Mouse (Mus musculus): ENCODE results near the gene Cnot10.

The Cnot10 gene

DNA sequence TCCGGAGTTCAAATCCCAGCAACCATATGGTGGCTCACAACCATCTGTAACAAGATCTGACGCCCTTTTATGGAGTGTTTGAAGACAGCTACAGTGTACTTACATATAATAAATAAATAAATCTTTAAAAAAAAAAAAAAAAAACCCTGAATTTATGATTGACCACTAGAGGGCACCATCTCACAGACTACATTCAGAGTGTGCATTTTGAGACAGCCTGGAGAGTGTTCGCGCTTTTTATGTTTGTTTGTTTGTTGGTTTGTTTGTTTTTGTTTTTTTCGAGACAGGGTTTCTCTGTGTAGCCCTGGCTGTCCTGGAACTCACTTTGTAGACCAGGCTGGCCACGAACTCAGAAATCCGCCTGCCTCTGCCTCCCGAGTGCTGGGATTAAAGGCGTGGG lies 8.5 kb upstream of the Cnot10 start:
- DNase-seq, result peak; percentile 31 to 35

DNA sequence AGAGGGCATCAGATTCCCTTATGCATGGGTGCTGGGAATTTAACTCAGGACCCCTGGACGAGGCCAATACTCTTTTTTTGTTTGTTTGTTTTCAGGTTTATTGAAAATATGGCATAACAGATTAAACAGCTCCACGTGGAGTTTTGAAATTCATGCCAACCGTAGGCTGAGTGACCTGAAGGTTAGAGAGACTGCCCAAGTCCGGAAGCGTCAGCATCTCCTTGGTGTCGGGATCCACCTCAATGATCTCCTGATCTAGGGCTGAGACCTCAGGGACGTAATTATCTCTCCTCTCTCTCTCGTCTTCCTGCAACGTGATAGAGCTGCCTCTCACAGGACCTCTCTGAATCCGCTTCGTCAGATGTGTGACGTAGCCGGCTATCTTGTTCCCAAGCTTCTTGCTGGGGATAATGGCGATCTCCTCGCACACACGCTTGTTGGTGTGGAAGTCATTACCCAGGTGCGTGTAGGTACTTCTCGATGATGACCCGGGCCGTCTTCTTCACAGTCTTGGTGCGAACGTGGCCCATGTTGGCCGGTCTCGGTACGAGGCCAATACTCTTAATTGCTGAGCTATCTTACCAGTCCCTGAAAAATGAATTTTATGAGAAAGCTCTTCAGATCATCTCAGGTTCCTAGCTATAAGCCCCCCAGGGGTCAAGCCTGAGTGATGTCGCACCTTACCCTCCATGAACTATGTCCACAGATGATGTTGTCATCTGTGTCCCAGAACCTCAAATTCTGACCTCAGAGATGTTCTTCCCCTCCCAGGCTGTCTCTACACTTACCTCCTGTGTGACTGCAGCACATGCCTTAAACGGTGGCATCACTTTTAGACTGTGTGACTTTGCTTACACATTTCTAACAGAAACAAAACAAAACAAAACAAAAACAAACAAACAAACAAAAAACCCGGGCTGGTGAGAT lies 7.8 kb upstream of the Cnot10 start:
- DNase-seq, result no peak

DNA sequence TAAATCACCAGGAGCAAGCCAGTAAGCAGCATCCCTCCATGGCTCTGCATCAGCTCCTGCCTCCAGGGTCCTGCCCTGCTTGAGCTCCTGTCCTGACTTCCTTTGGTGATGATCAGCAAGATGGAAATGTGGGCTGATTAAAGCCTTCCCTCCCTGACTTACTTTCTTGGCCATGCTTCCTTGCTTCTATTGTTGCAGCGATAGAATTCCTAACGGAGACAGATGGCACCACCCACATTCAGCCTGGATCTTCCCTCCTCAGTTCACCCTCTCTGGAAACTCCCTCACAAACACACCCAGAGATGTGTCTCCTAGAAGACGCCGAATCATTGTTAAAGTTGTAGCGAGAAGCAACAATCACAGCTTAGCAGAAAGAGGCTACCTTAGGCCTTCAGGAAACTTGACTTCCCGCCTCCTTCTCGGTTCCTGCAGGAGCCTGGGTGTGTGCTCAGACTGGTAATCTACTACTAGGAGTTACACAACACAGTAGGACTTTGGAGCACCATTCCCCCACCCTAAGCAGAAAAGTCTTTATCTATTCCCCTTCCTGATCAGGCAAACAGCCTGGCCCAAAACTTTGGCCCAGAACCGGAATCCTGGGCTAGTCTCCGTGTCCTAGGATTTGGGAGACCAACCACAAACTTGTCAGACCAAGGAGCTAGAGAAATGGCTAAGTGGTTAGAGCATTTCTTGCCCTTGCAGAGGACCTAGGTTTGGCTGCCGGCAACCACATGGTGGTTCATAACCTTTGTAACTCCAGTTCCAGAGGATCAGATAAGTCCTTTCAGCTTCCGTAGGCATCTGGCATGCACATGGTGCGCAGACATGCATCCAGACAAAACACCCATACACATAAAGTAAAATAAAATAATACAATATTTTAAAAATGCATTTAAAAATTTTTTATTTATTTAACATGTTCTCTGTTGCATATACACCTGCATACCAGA lies 6.8 kb upstream of the Cnot10 start:
- DNase-seq, result no peak

DNA sequence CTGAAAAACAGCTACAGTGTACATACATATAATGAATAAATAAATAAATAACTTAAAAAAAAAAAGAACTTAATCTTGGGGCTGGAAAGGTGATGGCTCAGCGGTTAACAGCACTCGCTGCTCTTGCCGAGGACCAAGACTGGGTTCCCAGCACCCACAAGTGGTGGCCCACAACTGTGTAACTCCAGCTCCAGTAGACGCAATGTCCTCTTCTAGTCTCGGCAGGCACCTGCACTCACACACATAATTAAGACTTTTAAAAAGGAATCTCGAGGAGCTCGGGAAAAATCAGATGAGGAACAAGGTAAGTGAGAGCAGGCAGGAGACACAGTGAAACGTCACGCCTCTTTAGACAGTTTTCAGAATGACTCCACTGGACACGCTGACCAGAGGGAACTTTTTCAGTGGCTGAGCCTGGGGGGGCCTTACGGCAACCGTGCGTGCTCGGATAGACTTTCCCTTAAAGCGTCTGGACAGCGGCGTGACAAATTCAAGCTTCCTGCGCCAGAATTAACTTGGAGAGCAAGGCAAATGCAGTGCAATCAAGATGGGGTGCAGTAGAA lies 717 bp downstream of the Cnot10 start:
- peak in 1 of 2 experiments; percentile 19 for DNase-seq

DNA sequence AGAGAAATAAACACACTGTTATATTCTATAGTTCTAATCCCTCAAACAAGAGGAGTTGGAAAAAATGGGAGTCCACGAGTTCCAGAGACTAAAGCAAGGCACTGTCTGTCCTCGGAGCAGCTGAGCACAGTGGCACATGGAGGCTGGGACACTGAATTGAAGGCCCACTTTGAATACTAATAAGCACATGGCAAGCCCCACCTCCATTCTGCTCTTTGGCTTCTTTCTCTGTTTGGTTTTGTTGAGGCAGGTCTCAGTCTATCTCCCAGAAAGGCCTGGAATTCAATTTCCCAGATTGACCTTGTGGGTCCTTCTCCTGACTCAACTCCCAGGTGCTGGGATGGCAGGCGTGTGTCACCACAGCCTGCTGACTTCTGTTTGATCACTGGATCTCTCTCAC lies 3.2 kb downstream of the Cnot10 start:
- no peak for DNase-seq

DNA sequence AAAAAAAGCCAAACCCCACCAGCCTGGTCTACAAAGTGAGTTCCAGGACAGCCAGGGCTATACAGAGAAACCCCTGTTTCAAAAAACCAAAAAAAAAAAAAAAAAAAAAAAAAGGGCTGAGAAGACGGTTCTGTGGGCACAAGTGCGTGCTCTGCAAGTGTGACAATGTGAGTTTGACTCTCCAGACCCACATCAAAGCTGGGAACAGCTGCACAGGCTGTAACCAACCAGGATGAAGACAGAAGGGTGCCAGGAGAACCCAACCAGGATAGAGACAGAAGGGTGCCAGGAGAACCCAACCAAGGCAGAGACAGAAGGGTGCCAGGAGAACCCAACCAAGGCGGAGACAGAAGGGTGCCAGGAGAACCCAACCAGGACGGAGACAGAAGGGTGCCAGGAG lies 3.8 kb downstream of the Cnot10 start:
- no peak for DNase-seq

DNA sequence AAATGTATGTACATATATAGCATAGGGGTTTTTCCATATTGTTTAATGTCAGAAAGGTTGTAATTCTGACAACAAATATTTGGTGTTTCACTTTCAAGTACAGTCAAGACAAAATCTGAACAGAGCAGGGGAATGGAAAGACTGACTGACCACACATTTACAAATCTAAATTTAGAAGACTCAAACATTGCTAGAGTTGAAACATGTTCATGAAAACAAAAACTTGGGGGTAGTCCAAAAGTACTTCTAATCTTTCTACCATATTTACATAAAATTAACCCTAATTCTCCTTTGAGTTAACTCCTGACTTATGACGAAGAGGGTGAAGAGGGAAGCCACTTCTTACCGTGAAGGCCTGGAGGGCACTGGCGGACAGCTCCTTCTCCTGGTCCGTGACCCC lies 7.7 kb downstream of the Cnot10 start:
- DNase-seq, result no peak

DNA sequence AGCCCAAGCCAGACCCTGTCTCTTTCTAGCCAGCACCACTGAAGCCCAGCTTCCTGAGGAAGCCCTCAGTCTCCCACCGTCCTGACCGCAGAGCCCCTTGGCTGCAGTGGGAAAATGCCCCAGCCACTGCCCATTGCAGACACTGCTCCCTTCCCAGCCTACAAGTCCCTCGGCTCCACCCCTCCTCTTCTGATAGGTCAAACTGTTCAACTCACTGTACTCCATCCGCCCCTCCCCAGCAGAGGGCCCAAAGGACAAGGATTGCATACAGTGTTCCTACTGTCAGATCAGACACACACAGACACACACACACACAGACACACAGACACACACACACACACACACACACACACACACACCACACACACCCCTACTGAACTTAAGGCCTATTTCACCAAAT lies 13.3 kb downstream of the Cnot10 start:
- no peak for DNase-seq

DNA sequence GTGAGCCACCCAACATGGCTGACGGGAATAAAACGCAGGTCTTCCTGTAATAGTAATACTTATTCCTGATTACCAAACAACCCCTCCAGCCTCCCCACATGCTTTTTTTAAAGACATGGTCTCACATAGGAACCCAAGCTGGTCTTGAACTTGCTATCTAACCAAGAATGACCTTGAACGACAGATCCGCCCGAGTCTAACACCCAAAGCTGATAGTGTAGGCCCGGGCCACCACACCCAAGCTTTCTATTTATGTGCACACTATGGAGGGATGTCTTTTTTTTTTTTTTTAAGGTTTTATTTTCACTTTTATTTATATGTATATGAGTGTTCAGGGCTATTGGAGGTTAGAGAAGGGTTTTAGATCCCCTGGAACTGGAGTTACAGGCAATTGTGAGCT lies 15.8 kb downstream of the Cnot10 start:
- DNase-seq, result no peak

DNA sequence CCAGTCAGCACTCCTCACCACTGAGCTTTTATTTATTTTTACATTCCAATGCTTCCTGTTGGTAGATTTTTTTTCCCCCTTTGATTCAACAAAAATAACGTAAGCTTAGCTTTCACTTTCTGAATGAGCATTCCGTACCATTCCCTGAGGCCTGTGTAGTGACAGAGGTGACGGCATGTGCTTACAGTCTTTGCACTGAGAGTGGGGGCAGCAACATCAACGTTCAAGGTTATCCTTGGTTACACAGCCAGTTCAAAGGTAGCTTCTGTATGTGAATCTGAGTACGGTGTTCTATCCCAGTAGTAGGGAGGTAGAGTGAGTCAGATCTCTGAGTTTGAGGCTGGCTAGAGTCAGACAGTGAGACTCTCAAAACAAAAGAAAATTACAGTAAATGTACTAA lies 18.8 kb downstream of the Cnot10 start:
- no peak for DNase-seq

DNA sequence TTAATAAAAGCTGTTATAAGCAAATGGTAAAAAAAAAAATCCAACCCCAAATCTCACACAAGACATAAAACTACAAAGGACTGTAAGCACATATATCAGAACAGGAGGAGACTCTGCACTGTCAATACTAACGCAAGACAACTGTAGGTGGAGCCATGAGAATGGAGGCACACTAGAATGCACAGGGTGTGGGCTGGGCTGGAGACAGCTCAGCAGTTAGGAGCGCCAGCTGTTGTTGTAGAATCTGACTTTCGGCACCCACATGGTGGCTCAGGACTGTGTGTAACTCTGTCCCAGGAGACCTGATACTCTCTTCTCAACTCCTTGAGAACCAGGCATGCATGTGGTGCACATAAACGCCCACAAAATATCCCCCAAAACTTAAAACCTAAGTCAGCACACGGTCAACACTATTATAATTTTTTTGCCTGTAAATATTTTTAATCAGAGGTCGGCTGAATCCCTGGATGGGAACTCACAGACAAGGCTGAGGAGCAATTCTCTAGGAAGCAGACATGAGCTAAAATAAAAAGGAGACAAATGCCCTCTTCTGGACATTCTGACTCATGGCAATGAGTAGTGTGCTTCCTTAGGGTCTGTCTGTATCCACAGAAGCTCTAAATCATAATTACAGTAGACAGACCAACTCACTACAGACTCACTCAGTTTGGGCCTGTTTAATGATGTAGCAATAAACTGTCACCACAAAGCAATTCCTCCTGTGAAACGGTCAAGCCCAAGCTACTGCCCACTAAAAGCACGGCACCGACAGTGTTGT lies 25.6 kb downstream of the Cnot10 start:
- no peak for DNase-seq

DNA sequence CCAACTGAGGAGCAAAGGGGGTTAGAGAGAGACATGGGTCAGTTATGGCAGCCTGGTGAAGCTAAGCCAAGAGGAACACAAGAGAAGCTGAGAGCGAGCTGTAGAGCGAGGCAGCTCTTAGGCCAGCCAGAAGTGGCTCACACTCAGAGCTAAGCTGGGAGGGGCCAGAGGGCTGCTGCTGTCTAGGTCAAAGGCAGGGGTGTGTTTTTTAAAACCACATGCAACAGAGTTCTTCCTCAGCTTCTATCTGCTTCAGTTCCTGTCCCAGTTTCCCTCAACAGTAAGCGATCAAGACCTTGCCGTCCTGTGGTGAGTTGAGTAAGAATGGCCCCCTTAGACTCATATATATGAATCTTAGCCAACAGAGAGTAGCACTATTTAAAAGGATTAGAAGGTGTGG lies 27.0 kb downstream of the Cnot10 start:
- no peak for DNase-seq

DNA sequence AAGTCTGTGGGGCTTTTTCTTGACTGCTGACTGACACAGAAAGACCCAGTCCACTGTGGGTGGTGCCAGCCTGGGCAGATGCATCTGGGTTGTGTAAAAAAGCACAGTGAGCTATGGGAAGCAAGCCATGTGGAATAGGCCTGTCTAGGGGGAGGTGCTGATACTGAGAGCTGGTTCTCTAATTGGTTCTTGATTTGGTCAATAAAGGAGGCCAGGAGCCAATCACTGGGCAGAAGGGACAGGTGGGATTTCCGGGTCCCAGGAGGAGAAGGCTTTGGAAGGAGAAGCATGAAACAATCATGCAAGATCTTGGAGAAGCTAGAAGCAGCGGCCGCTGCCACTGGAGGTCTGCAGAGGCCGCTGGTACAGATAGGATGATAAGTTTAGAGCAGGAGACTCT lies 27.4 kb downstream of the Cnot10 start:
- DNase-seq, result no peak

DNA sequence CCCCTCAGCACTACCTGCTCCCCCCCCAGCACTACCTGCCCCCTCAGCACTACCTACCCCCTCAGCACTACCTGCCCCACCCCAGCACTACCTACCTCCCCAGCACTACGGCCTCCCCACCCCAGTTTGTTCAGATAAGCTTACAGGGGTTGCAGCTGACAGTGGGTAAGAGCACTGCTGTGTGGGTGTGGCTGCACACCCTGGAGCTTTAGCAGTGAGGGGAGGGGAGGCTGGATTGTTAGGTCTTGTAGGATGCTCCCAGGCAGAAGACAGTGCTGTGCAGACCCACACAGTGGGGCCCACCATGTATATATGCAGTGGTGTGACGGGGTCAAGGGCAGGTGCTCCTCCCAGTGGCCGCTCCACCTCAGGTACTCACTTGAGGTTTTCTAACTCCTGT lies 29.7 kb downstream of the Cnot10 start:
- no peak for DNase-seq

DNA sequence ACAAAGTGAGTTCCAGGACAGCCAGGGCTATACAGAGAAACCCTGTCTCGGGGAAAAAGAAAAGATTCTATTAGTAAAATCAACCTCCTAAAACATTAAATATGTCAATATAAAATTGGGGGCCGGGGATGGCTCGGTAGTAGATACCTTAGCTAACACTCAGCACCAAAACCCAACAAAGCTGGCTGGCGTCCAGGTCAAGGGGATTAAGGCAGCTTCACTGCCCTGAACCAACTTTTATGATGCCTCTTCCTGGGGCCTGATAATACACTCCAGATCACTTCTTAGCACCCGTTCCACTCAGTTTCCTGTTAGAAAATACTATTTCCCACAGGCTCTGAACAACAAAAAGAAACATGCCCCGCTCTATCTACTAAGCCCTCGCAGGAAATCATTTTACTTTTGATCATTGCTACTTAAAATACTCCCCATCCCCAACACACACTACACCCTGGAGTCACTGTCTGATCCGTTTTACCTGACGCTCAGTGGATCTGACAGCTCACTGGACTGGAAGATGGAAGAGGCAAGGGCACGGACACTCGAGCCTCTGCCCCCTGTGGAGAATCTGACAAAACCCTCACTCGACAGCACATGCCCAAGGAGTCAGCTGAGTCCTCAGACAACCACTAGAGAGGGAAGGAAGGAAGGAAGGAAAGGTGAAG lies 36.0 kb downstream of the Cnot10 start:
- DNase-seq, result peak; percentile 95 to 97

DNA sequence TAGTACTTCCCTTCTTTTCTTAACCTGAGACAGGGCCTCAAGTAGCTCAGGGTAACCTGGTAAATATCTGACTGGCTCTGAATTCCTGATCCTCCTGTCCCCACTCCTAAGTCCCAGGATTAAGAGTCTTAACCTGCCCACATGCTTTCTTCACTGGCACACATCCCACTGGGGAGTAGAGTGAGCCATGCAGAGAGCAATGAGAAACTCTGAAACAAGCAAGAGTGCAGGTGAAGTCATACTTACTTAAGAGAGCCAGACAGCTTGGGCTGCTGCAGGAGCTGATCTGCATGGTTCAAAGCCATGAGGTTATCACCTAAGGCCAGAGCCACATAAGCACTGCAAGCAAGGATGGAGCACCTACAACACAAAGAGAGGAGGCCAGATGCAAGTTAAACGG lies 38.9 kb downstream of the Cnot10 start:
- DNase-seq, result no peak

DNA sequence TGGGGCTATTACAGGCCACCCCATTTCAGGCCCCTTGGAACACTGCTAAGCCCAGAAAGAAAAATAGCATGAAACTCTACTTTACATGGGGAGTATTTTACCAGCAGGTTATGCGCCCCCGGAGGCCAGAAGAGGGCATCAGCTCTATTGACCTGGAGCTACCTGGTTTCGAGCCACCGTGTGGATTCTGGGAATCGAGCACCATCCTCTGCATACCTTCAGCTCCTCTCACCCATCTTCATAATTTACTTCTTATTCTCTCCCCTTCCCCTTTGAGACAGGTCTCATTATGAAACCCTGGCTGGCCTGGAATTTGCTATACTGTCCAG lies 55.0 kb downstream of the Cnot10 start:
- no peak for DNase-seq

DNA sequence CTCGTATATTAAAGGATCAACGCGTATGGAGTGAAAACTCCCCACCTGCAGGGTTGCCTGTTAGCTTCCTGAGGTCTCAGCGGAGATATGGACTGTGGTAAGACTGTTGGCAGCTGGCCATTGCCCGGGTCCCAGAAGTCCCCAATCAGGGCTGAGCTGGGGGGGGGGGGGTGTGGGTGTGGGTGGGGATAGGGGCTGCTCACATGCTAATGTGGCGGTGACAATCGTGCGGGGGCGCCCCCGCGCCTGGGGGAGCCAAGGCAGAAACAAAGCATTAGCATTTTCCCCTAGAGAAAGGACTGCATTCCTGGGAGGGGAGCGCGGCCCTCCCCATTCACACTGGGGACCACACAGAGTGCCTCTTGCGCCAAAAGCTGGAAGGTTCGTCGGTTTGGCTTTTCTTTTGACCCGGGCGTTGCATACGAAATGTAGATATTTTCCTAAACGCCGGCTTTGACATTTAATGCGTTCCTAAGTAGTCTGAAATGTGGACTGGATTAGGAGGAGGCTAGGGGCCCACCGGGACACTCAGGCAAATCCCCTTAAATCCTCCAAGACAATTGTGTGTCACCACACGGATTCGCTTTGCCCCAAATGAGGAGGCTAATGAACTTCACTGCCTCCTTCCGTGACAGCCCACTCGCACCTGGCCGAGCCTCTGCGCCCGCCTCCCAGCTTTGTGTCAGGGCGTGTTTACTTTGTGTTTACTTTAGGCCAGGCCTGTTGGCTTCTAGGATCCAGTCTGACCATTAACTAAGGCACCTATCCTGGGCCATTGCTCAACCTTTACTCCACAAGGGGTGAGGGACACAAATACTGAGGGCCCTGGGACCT lies 55.6 kb downstream of the Cnot10 start:
- peak in 1 of 2 experiments; percentile 37 for DNase-seq

DNA sequence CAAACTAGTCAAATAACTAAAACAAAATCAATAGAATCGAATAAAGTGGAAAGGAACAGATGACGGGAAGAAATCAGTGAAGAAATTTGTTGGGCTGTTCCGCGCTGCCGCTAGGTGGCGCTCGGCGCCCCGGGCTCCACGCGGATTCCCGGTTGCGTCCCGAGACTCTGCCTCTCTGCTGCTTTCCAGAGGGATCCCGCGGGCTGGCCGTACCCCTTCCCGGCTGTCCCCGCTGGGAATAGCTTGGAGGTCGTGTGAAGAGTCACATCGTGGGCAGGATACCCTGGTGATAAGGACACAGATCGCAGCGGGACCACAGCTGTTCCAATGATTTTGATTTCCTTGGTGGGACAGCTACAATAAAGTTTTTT lies 56.2 kb downstream of the Cnot10 start:
- DNase-seq, result peak; percentile 78 to 79

DNA sequence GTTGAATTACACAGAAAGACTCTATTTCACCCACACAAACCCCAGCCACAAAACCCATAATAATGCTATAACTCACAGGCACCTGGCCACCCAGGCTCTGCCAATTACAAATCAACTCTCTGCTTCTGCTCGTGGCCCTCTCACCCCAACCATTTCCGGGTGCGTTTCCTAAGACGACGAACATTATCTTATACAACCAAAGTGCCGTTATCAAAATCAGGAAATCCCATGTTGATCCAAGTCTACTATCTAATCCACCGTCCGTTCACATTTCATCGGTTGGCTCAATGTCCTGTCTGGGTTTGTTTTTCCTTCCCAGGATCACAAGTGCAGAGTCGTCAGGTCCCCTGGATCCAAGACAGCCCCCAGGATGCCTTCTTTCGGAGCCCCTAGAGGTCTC lies 61.3 kb downstream of the Cnot10 start:
- no peak for DNase-seq

DNA sequence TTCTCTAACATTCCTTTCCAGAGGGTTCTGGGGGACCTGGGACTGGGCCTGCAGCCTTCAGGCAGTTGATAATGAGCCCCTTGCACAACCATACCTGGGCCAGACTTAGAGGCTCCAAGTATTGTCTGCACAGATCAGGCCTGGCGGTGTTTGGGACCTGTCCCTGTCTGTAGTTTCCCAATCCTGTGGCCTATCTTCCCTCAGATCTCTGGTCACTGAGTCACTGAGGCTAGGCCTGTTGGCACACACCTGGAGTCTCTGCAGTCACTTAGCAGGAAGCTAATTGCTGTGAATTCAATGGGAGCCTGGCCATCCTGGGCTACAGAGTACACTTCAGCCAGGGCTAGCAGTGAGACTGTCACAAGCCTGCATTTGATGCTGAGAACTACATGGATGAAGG lies 64.0 kb downstream of the Cnot10 start:
- DNase-seq, result no peak

All from cerebellum, postnatal 14 days (tissue).